Mouse (Mus musculus): ENCODE data around the gene Rbbp7.

The Rbbp7 gene

DNA sequence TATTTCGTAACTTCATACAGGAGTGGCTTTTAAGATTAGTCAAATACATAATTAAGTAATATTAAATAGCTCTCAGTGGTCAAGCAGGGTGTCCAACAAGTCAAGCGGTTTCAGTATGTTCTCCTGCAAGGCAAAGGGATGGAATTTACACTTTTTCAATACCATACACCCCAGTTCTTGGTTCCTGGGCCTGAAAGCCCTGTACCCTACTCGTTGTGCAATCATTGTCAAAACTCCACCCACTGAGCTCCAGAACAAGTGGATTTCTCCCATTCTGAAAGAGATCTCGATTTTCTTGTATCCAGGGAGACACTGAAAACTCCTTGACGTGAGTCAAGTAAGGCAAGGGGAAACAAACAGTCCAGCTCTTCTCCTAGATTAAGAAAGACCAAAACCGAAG is 67.8 kb downstream of the Rbbp7 start:
- DNase-seq (ENCODE audit: low read depth, low spot score): peak; percentile 2

All from CD4-positive helper T cell, adult 2 months (primary cell).